Mouse (Mus musculus) heart, postnatal 0 days (tissue): ENCODE data around the gene Ext2.

Experiments
- CTCF ChIP-seq: IDR thresholded peaks from 2 replicates; pipeline ENCODE4 v1.5.1; 2016; ENCODE audit warnings: antibody characterized with exemption, control low read depth, low read depth
- EP300 ChIP-seq: IDR thresholded peaks from 2 replicates; pipeline ENCODE4 v1.6.1; 2016; ENCODE audit warnings: antibody characterized with exemption, low read depth

GRCm38 (mm10) chr2:93739044-93739569 is 83.3 kb downstream of the Ext2 start:
- TF ChIP-seq EP300 (no peak), CTCF (no peak)
